Mouse (Mus musculus) spleen, postnatal 14 days (tissue): ENCODE measurements around the gene Ntm.

Source experiments
- DNase-seq, 2 experiments: peaks; one replicate each; pipeline ENCODE4 v3.0.0; 2021 to 2022; ENCODE audit warnings: low spot score in 2 of 2

Ntm gene

DNA sequence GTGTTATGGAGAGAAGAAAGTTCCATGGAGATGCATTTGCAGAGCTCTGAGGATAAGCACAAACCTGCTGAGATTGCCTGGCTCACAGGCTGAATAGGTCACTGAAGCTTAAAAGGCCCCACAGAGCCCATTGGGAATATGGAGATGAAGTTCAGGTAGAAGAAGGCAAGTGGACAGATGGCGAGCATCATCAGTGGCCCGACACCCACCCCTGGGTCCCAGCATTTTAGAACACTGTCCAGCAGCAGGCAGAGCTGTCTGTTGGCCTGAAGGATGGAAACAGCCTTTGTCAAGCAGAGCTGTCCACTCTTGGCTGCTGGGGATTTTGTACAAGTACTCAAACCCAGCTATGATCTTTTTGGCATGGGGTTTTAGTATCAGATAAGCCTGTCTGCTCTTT lies 722.1 kb downstream of the Ntm start:
- DNase-seq, result no peak

DNA sequence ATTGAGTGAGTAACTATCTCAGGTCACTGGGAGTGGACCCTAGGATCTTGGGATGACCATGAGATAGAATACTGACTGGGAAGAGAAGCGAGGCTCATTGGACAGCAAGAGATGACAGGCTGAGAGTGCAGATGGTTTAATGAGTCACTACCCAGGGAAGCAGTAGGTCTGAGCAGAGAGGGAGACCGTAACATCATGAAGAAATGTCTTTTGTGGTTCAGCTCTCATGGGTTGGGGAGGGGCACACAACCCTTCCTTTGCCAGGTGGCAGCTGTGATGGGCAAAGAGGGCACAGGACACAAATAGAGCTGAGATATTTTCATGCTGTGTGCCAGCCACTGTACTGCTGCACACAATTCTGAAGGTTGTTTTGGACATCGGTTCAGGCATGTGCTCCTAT lies 724.0 kb downstream of the Ntm start:
- DNase-seq, result no peak

DNA sequence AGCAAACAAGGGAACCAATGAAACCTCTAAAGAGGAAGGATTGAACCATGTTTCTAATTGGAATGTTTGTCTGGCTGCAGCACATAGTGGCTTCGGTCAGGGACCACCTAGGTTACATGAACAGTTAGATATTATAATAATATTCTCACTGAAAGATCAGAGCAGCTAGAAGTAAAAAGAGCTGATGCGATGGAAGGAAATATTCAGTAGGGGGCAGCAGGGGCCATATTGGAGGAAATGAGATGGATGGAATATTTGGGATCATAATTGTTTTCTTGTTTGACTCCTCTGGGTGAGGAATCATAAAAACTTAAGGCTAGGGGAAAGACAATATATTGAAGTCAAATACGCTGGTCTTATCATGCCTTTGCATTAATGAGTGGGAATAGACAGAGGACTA lies 726.2 kb downstream of the Ntm start:
- no peak for DNase-seq

DNA sequence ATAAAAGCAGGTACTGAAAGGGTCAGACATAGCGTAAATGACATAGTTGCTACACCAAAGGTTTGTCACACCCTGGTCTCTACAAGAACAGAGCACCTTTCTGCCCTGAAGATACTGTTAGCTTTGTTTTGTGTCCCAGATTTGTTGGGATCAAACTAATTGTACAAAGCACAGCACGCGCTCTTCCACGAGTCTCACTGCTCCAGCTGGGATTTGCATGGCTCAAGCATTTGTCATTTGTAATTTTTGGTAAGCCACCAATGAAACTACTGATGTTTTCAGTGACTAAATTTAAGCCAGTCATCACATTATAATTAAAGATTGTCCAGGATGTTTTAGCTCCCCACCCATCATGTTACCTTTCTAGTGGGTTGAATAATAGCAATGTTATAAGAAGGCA lies 735.2 kb downstream of the Ntm start:
- no peak for DNase-seq

DNA sequence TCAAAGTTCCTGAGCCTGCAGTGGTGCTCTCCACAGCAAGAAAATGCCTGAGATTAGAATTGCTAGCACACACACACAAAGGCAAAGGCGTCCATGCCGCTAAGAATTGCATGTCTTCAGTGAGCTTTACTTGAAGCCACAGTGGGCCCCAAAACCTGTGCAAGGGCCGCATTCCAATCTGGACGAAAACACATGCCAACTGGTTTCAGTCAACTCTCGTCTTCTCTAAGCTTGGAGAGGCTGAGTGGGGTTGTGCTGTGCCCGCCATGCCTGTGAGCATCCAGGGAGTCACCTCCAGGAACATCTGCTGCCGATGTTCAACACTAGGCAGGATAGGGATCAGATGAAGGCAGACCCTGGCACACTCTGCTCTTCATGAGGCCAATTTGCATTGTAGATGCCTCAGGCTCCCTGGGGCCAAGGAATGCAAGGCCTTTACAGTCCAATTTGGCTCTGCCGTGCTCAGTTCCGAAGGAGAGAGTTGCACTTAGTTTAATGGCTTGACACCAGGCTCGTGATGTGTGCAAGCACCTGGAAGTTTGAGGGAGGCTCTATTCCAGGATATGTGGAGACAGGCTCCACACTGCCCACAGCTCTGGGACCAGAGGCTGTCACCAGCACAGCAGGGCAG lies 739.9 kb downstream of the Ntm start:
- no peak for DNase-seq

DNA sequence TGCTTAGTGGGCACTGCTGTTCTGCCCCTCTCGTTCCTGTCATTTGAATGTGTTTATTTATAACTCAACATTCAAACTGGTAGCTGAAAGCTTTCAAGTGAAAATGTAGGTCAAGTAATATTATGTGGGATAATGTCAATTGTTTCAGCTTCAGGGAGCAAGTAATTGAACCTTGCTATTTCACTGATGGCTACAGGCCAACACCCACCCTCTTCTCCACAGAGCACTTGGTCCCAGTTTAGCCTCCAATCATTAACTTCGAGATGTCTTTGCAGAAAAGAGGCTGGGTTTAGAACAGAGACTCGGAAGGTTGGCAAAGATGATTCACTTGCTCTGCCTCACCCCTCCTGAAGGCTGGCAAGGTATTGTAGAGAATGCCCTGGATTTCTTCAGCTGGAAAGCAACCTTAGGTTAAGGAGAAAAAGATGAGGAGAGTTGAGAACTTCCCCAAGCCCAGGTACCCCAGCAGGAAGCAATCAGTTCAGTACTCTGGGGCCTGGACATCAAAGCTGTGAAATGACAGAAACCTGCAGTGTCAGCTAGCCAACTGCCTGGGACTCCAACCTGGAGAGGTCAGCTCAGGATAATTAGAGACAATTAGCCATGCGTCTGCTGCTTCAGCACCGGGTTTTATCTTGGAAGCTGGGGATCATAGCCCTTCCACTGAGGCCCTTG lies 741.9 kb downstream of the Ntm start:
- DNase-seq, result no peak

DNA sequence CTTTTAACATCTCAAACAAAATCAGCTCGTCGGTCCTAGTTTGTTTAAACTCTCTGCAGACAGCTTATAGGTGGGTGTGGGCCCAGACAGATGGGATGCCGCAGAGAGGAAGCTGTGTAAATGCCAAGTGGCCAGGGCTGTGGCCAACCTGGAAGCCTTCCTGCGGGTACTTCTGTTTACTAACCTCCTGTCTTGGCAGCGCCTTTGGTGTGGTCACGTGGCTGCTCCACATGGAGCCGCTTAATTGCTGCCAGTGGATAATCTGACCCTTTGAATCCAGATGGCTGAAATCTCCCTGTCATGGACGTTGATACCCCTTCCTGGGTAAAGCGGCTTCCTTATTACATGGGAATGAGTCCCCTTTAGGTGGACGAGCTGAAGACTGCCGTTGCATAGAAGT lies 742.4 kb downstream of the Ntm start:
- no peak for DNase-seq

DNA sequence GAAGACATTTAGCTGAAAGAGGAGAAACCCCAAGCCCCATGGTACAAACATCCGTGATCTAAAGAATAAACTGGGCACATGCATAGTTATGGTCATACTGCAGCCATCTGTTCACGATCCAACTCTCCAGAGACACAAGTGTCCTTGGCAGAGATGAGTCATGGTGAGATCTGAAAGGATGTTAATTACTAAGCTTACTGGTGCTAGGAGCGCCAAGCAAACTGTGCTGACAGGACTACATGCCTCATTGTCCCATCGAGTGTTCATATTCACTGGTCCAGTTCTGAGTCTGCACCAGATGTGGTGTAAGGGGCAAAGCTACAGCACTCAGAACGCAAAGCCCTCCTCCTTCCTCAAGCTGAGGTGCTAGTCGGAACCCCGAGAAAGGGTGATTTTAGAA lies 745.0 kb downstream of the Ntm start:
- DNase-seq, result no peak

DNA sequence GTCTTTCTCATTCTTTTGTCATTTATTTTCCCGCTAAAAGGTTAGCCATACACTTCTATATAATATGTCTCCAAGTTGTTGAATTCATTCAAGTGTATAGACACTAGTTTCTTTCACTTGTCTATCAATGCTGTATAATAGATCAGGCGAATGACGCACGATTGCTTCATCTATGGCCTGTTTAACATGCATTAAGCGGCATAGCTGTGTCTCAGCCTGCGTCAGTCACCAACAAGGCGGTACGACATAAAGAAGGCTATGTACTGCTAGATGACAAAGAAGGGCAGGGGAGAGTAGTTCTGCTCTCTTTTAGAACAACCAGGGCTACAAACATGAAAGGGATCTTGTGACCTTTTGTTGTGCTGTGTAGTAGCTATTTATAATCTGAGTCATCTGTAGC lies 746.4 kb downstream of the Ntm start:
- no peak for DNase-seq

DNA sequence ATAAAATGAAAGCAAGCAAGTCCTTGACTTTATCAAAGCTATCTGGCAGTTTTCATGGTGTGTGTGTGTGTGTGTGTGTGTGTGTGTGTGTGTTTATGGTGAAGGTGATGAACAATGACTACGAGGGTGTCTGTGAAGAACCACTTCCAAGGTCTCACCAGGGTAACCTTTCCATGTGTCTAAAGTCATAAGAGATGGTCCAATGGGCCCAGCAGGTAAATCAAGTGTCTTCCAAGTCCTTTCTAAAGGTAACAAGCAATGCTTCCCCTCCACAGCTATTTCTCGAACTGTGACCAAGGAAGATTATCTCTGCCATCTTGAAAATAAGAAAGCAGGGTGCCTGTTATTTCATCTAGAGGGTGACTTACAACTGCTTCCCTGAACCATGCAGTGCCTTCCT lies 747.1 kb downstream of the Ntm start:
- DNase-seq, result no peak

DNA sequence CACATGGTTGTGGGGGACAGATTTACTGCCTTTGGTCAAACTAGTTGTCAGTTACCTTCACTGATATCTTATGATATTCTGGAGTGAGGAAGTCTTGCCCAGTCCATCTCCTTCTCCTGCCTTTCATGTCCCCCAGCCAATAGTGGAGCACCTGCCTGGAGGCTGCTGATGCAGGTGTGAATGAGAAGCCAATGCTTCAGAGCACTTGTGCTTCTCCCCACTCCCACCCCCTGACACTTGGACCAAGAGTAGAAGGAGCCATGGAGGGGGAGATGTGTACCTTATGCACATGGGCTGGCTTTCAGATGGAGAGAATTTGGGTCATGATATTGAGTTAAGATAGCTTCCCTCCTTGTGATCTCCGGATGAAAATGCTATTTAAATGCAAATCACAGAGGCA lies 747.7 kb downstream of the Ntm start:
- no peak for DNase-seq

DNA sequence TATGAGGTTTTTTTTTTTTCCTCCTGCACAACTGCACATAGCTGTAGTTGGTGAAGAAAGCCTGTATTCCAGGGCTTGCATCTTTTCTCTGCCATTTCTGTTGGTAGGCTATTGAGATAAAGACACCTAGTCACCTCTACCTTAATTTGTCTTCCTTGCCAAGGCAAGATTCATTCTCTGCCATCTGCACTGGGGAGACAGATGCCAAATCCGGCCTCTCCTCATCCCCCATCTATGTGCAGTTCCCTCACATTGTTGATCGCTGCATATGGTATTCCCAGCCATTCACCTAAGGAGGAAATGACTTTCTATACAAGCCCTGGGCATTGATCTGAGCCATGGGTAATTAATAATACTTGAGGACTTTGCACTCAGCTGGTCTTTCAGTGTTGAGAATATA lies 753.7 kb downstream of the Ntm start:
- DNase-seq, result no peak

DNA sequence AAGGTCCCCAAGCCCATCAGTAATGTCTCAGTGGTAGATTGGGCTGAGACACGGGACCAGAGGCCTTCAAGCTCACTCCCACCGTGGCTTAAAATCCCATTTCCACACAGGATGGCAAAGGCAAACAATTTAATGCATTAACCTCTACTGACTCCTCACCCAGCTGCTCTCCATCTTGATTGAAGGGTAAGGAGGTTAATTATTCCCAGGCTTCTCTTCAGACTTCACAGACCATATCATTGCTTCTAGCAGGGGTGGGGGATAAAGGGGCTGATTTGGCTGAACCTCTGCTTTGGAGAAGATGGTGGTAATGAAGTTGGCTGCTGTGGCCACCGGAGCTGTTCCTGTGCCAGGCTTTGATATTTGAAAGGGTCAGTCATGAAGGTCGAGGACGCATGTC lies 754.8 kb downstream of the Ntm start:
- no peak for DNase-seq

DNA sequence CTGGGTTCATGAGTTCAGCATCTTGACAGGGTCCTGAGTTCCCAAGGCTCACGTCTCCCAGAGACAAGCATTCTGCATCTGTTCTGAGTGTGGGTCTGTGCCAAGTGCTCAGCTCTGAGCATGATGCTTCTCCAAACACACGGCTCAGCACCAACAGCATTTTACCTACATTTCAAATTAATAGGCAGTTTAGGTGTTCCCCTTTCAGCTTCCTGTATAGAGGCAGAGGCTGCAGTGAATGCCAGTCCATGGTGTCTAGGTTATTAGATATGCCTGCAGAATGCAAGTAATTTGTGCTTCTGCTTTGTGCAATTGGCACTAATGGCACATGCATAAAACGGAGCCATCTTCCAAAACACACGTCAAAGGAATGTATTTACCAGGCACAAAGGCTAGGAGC lies 757.3 kb downstream of the Ntm start:
- DNase-seq, result no peak

DNA sequence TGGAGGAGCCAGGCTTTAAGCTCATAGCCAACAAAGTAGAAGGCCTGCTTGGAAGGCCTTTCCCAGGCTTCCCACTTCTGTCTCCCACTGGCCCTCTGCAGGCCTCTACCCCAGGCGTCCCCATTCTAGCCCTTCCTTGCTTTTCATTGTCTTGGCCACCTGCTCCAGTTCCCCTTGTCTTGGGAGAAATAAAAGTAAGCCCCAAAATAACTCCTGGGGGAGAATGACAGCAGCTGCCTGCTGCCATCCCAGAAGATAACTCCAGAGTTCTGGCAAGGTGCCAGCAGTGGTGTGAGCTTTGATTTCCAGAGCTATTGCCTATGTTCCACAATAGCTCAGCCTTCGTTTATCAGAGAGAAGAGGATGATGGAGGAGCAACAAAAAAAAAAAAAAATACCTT lies 760.7 kb downstream of the Ntm start:
- no peak for DNase-seq

DNA sequence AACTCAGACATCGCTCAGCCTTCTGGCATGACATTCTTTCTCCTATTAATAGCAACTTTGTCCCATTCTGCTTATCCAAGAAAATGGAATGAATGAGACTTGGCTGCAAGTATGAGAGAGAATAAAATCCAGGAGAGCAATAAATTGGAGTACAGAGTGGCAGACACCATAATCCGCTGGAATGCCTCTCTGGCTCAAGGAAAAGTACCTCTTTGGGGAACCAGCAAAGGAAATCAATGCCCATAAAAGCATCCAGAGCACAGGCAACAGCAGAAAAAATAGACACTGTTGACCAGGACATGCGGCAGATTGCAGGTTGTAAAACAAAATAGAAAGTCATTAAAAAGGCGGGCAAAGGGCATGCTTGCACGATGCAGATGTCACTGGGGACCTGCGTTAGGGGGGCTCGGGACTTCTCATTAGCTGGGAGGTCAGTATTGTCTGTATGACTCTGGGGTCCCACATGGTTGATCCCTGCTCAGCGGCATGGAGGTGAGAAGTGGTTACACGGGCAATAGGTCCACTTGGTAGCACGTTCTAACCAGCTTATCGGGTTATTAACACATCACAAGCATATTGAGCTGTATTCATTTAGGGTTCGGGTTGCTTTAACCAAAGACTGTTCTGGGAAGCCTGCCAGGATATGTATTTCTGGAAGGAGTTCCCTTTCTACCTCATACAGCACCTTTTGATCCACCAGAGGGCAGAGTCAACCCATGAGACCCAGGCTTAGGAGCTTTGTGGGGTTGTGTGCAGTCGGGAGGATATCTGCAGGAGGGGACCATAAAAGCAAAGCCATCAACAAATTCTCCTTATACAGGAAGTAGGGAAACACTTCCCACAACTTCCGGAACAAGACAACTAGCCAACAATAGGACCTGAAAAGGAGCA lies 761.5 kb downstream of the Ntm start:
- DNase-seq, result no peak

DNA sequence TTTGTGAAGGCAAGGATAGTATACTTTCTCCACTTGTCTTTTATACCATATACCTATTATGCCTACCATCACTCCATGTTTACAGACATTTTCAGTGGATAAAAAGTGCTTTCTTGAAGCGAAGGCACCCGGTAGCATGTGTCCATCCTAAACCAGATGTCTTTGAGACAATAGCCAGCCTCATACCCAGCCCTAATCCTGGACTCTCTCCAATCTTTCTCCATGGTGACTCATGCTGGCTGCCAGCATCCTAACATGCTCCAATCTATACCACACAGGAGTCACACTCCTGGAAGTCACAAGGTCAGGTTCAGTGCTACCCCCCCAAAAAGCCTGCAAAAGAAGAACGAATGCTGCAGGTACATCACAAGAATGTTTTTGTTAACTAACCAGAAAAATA lies 765.9 kb downstream of the Ntm start:
- no peak for DNase-seq

DNA sequence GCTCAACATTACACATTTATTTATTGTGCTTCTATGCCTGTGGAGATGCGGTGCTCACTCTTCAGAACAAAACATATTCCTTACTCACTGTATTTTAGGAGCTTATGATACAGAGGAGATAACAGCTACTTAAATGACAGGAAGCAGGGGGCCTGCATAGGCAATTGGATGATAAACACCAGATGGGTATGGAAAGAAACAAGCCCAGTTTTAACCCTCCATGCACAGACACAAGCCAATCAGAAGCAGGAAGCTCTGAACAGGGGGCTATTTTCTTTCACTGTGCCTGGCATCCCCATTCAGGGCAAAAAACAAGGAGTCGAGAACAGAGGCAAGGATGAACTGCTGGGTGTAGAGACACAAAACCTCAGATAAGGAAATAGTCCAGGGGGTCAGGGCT lies 768.7 kb downstream of the Ntm start:
- no peak for DNase-seq

DNA sequence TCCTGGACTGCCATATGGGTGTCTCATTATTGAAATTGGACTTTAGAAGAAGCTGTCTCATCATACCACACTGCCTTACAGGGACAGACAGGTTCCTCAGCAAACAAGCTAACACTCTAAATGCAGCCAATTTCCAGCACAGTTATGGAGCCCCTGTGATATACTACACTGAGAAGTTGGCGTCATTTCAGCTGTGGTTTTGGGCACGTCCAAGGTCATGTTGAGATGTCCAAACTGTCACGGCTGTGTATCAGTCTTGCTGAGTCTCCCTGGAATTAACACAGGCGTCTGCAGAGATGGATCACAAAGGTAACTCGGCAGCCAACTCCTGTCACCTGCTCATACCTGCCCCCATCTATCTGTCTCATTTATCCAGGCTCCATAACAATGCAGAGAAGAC lies 779.9 kb downstream of the Ntm start:
- DNase-seq, result no peak

DNA sequence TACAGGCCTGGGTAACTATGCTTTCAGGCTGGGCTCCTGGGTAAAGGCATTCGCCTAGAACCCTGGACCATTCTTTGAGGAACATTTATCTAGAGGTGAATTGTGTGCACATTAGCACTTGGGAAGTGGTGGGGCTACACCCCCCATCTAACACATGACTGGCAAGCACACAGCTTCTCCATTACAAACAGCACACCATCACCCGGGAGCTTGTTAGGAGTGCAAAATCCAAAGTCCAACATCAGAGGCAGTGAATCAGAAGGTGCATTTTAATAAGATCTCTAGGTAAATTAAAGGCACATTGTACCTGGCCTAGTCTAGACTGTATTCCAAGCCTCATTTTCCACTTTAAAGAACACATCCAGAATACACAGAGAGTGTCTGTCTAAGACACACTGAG lies 781.3 kb downstream of the Ntm start:
- DNase-seq, result no peak

DNA sequence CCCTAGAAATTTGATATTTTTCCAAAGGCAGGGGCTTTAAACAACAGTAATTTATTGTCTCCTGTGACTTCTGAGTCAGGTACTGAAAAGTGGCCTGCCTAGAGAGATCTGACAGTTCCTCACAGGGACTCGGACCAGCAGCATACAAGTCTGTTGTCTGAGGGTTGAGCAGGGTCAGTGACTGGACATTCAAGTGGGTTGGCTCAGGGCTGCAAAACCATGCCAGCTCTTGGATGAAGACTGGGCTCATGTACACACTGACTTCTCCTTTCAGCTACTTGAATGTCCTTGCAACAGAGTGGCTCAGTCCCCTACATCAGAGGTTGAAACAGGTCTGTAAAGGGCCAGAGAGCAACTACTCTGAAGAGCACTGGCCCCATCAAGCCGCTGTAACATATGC lies 797.2 kb downstream of the Ntm start:
- DNase-seq, result no peak

DNA sequence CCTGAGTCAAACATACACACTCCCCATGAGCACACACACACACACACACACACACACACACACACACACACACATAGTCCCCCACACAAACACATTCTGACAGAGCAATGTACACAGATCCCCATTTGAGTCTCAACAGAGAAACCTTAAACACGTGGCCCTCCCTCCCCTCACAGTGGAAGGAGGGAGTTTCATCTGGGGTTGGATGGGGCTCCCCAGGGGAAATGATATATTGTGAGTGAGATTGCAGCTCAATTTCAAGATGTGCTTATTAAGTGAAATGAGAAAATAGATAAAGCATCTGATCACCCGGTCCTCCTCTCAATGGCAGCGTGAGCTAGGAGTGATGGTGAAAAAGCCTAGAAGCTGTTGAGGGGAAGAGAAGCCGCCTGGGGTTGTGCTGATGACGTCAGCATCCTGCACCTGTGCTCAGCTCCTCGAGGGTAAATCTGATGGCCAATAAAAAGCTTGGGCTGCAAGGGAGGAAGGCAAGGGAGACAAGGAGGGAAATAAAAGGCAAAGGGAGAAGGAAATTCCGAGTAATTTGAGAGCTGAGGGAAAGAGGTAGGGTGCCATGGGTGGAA lies 801.8 kb downstream of the Ntm start:
- no peak for DNase-seq

DNA sequence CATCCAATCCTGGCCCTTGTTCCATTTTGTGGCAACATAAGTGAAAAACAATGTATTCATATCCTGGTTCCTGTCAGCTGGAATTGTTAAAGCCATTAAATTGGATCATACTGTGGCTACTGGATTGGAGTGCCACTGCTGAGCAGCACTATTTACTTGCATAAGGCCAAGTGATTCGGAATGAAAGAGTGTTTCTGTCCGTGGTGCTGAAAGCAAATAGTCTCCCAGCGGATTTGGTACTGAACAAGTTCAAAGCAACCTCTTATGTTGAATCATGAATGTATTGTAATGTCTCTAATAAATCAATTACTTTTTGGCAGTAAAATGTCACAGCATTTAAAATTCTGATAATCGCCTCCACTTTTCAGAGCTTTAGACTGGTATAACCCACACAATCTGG lies 817.0 kb downstream of the Ntm start:
- DNase-seq, result no peak
